Mouse (Mus musculus): ENCODE data around the gene Hyou1. TPM values are rescaled to one million over a fixed set of nuclear protein-coding genes. Genes with fewer than 3 reads are reported as not detected.
"Not testable (repeated sequence)": the region's sequence is repeated elsewhere in the genome, so short reads cannot be mapped to it uniquely, and the experiment has no call there.

Hyou1 gene
- 33.8 and 41.3 TPM in 2 replicates for polyA plus RNA-seq (2015; fragmentation: Nextera tagmentation; extraction: Ambion mirVana)

DNA sequence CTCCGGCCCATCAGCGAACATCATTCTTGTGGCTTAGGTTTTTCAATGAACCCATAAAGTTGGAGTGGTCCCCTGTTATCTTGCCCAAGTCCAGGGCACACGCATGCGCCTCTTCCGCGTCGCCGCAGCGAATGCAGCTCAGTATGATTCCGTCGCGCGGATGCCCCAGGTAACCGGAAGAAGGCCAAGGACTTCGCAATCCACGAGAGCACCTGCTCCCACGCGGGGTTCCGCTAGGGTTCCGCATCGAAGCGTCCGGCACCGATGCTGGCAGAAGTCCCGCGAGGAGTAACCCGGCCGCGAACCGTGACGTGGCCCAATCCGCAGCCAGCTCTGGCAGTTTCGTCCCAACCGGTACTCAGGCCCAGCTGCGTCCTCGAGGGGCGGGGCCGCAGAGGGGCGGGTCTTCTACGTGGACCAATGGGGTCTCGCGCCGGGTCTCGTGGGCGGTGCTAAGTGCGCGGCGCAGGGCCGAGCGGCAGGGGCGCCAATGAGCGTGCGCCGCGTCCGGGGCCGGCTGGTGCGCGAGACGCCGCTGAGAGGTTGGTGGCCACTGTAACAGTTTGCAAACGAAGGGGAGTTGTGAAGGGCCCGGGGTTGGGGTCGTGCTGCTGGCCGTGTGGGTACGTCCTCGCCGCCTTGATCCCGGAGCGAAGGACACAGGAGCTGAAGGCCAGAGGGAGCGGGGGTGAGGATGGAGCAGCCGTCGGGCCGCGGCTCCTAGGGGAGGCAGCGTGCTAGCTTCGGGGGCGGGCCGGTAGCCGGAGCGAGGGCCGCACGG lies at the start of gene Hyou1:
Gene Hyou1, plus strand, starts transcription at position 437 of the 781 bp plus-strand sequence.
- Histone ChIP-seq H3K9ac (ENCODE audit: low read length) (peak within 1 kb of the TSS; percentile 86), H3K36me3 (ENCODE audit: control insufficient read depth, insufficient read depth, low read length) (peaks cover 19% of the 10 kb centered on the region), H3K4me2 (ENCODE audit: low read depth, low read length) (peak within 1 kb of the TSS; percentile 72), H3K4me3 (replicated peaks; ENCODE audit: low read length) (peak within 1 kb of the TSS; percentile 91), H3K9me3 (replicated peaks; ENCODE audit: control insufficient read depth, low read length) (no peaks in the 10 kb centered on the region), H3K27me3 (ENCODE audit: control insufficient read depth, insufficient read depth, low read length) (no peaks in the 10 kb centered on the region), H3K4me1 (ENCODE audit: control insufficient read depth, insufficient read depth, low read length) (peaks cover 12% of the 10 kb centered on the region), H3K27ac (ENCODE audit: low read length) (peak within 1 kb of the TSS; percentile 93)
- ATAC-seq (ENCODE audit: insufficient read depth, low FRiP score): peak; percentile 98
- WGBS: under 1% methylated on average over 83 of the region's 83 CpGs

DNA sequence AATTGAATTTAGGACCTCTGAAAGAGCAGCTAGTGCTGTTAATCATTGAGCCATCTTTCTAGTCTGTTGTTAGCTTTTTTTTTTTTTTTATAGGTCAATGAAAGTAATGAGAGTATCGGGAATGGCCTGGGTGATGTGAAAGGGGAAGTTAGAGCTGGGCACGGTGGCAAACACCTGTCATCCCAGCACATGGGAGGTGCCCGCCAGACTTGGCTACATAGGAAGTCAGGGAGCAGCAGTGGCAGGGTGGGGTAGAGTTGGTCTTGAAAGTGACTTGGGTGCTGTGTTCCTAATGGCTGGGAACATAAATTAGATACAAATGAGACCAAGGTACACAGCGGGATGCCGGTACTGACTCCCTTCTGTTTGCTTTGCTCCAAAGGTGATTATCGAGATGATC lies 48.6 kb upstream of the Hyou1 start:
- Histone ChIP-seq H3K27me3 (ENCODE audit: control insufficient read depth, insufficient read depth, low read length) (no peaks in the 10 kb centered on the region), H3K9ac (ENCODE audit: low read length) (no peak overlapping the region), H3K4me1 (ENCODE audit: control insufficient read depth, insufficient read depth, low read length) (peaks cover 9% of the 10 kb centered on the region), H3K36me3 (ENCODE audit: control insufficient read depth, insufficient read depth, low read length) (peaks cover 39% of the 10 kb centered on the region), H3K4me3 (replicated peaks; ENCODE audit: low read length) (no peak overlapping the region), H3K27ac (ENCODE audit: low read length) (no peak overlapping the region), H3K4me2 (ENCODE audit: low read depth, low read length) (no peak overlapping the region), H3K9me3 (replicated peaks; ENCODE audit: control insufficient read depth, low read length) (no peaks in the 10 kb centered on the region)
- no peak for ATAC-seq (ENCODE audit: insufficient read depth, low FRiP score)
- WGBS: 86% methylated on average over 6 of the region's 6 CpGs

DNA sequence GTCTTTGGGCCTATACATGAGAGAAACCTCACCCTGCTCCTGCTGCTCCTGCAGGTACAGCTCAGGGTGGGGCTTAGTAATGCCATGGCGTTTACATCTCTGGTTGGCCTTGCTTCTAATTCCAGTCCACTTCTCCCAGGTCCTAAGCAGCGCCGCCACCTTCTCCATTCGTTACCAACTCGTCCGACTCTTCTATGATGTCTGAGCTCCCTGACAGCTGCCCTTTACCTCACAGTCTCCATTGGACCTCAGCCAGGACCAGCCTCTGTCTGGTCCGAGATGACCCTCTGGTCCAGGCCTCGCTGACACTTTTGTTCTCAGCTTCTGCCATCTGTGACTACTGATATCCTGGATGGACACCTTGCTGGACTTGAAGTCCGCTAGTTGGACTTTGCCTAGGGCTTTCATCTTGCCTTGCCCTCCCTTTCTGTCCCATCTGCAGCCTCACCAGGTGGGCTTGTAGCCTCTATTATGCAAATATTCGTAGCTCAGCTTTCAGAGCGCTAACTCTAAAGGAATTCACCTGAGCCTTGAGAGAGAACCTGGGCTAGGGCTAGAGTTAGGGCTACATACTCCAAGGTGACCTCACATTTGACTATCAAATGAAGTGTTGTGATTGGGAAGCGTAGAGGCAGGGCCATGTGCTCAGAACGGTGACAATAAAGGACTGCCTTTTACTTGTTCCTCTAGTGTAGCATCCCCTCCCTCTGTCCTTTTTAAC lies 46.2 kb upstream of the Hyou1 start:
- H3K4me2 ChIP-seq (ENCODE audit: low read depth, low read length): no peak overlapping the region
- H3K4me1 ChIP-seq (ENCODE audit: control insufficient read depth, insufficient read depth, low read length): peaks cover 16% of the 10 kb centered on the region
- H3K27ac ChIP-seq (ENCODE audit: low read length): no peak overlapping the region
- no peak overlapping the region; the same call in 1 of the 2 replicates for H3K9ac ChIP-seq (ENCODE audit: low read length)
- ATAC-seq (ENCODE audit: insufficient read depth, low FRiP score): no peak
- H3K4me3 ChIP-seq (replicated peaks; ENCODE audit: low read length): no peak overlapping the region
- H3K36me3 ChIP-seq (ENCODE audit: control insufficient read depth, insufficient read depth, low read length): peaks cover 46% of the 10 kb centered on the region
- no peaks in the 10 kb centered on the region for H3K9me3 ChIP-seq (replicated peaks; ENCODE audit: control insufficient read depth, low read length)
- no peaks in the 10 kb centered on the region for H3K27me3 ChIP-seq (ENCODE audit: control insufficient read depth, insufficient read depth, low read length)
- 96% methylated on average over 13 of the region's 13 CpGs for WGBS

DNA sequence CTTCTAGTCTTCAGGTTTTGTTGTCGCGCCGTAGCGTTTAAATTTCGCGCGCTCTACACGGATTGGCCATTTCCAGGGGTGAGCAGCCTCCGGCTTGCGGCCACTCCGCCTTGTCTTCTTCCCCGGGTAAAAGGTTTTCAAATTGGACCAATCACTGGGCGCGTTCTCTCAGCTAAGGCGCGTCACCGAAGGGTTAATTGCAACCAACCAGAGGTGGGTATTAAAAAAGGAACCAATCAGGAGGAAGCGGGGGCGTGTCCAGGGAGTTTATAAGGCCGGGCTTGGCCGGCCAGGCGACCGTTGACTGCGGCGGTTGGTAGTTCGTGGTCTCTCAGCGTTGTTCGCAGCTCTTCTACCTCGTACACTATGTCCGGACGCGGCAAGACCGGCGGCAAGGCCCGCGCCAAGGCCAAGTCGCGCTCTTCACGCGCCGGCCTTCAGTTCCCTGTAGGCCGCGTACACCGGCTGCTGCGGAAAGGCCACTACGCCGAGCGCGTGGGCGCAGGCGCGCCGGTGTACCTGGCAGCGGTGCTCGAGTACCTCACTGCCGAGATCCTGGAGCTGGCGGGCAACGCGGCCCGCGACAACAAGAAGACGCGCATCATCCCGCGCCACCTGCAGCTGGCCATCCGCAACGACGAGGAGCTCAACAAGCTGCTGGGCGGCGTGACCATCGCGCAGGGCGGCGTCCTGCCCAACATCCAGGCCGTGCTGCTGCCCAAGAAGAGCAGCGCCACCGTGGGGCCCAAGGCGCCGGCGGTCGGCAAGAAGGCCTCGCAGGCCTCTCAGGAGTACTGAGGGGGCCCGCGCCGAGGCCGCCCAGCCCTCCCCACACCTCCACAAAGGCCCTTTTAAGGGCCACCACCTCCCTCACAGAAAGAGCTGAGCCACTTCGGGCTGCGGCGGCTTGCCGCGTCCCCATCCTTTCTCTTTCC lies 44.6 kb upstream of the Hyou1 start, which contains the start of gene H2afx:
Gene H2afx, plus strand, starts transcription at position 299 of the 935 bp plus-strand sequence.
- peak within 1 kb of the TSS; percentile 99 for H3K9ac ChIP-seq (ENCODE audit: low read length)
- no peaks in the 10 kb centered on the region for H3K9me3 ChIP-seq (replicated peaks; ENCODE audit: control insufficient read depth, low read length)
- H3K36me3 ChIP-seq (ENCODE audit: control insufficient read depth, insufficient read depth, low read length): peaks cover 40% of the 10 kb centered on the region
- peaks cover 16% of the 10 kb centered on the region for H3K4me1 ChIP-seq (ENCODE audit: control insufficient read depth, insufficient read depth, low read length)
- peak within 1 kb of the TSS; percentile 96 for H3K27ac ChIP-seq (ENCODE audit: low read length)
- peak within 1 kb of the TSS; percentile 97 for H3K4me3 ChIP-seq (replicated peaks; ENCODE audit: low read length)
- under 1% methylated on average over 91 of the region's 91 CpGs for WGBS
- H3K27me3 ChIP-seq (ENCODE audit: control insufficient read depth, insufficient read depth, low read length): no peaks in the 10 kb centered on the region
- ATAC-seq (ENCODE audit: insufficient read depth, low FRiP score): peak; percentile 95
- peak within 1 kb of the TSS; percentile 84 for H3K4me2 ChIP-seq (ENCODE audit: low read depth, low read length)

DNA sequence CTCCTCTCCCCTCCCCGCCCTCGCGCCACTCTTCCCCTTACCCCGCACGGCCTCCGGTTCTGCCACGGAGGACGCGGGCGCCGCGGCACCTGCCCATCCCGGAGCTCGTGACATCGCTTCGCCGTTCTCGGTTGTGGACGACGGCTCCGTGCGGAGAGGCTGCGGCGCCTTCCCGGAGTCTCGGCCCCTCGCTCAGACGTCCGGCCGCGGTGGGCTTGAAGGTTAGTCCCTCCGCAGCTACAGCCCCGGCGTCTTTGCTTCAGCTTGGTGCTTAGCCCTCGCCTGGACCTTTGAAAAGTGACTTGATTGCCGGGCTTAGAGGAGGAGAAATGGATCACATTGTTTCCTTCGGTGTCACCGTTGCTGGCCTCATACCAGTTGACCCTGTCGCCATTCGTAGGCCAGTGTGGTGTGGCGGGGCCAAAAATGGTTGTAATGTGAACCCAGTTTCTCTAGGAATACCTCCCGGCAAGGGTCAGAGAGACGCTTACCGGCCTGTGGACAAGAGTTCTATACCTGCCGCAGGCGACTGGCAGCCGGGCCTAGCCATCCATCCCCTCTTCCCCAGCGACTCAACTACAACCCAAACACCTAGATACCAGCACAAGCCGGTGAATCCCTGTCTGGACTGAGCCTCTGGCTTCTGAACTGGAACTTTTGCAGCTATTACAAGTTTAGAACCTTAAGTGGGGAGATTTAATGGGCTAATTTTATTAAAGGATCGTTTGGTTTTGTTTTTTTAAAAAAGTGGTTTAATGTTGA lies 43.8 kb upstream of the Hyou1 start:
- peak overlapping the region; percentile 97 for H3K4me3 ChIP-seq (replicated peaks; ENCODE audit: low read length)
- peak overlapping the region; percentile 99 for H3K9ac ChIP-seq (ENCODE audit: low read length)
- H3K27me3 ChIP-seq (ENCODE audit: control insufficient read depth, insufficient read depth, low read length): no peaks in the 10 kb centered on the region
- H3K4me2 ChIP-seq (ENCODE audit: low read depth, low read length): peak overlapping the region; percentile 84
- ATAC-seq (ENCODE audit: insufficient read depth, low FRiP score): no peak
- H3K9me3 ChIP-seq (replicated peaks; ENCODE audit: control insufficient read depth, low read length): no peaks in the 10 kb centered on the region
- peak overlapping the region; percentile 96 for H3K27ac ChIP-seq (ENCODE audit: low read length)
- H3K4me1 ChIP-seq (ENCODE audit: control insufficient read depth, insufficient read depth, low read length): peaks cover 16% of the 10 kb centered on the region
- peaks cover 36% of the 10 kb centered on the region for H3K36me3 ChIP-seq (ENCODE audit: control insufficient read depth, insufficient read depth, low read length)
- 0% methylated on average over 50 of the region's 50 CpGs for WGBS

DNA sequence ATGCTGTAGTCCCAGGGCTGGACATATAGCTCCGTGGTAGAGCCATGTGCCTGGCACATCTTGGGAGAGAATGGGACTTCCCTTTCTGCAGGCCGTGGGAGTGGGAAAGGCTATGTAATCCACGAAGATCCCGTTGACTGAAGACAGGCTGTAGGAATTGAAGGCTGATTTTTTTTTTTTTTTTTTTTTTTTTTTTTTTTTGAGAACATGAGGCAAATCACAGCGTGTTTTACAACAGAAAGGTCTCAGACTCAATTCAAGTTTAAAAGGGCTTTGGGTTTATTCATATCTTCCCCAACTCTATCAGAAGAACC lies 43.2 kb upstream of the Hyou1 start:
- peak overlapping the region; percentile 97 for H3K4me3 ChIP-seq (replicated peaks; ENCODE audit: low read length)
- H3K27ac ChIP-seq (ENCODE audit: low read length): peak overlapping the region; percentile 96
- H3K9me3 ChIP-seq (replicated peaks; ENCODE audit: control insufficient read depth, low read length): no peaks in the 10 kb centered on the region
- peaks cover 16% of the 10 kb centered on the region for H3K4me1 ChIP-seq (ENCODE audit: control insufficient read depth, insufficient read depth, low read length)
- peak overlapping the region; percentile 84 for H3K4me2 ChIP-seq (ENCODE audit: low read depth, low read length)
- peaks cover 32% of the 10 kb centered on the region for H3K36me3 ChIP-seq (ENCODE audit: control insufficient read depth, insufficient read depth, low read length)
- no peaks in the 10 kb centered on the region for H3K27me3 ChIP-seq (ENCODE audit: control insufficient read depth, insufficient read depth, low read length)
- no peak for ATAC-seq (ENCODE audit: insufficient read depth, low FRiP score)
- 4% methylated on average over 5 of the region's 5 CpGs for WGBS
- H3K9ac ChIP-seq (ENCODE audit: low read length): peak overlapping the region; percentile 99

DNA sequence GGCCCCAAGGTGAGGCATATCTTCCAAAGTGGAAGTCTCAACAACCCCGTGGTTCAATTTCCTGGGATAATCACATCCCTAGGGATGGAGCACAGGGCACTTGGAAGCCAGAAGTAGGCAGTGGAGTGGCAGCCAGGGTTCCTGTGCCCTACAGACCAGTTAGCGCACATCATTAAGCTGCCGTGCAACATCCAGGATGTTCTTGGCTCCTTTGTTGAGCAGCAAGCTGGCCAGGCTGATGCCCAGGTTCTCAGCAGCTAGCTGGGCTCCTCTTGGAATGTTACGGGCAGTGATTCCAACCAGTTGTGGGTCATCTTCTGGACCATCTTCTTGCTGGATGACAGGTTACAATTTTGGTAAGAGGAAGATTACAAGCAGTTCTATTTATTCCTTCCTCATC lies 42.8 kb upstream of the Hyou1 start:
- not testable (repeated sequence) for H3K27me3 ChIP-seq (ENCODE audit: control insufficient read depth, insufficient read depth, low read length); H3K9me3 ChIP-seq (replicated peaks; ENCODE audit: control insufficient read depth, low read length); ATAC-seq (ENCODE audit: insufficient read depth, low FRiP score)
- 31% methylated on average over 4 of the region's 4 CpGs for WGBS
- H3K4me3 ChIP-seq (replicated peaks; ENCODE audit: low read length): peak overlapping the region; percentile 97
- peaks cover 19% of the 10 kb centered on the region for H3K4me1 ChIP-seq (ENCODE audit: control insufficient read depth, insufficient read depth, low read length)
- peak overlapping the region; percentile 84 for H3K4me2 ChIP-seq (ENCODE audit: low read depth, low read length)
- H3K36me3 ChIP-seq (ENCODE audit: control insufficient read depth, insufficient read depth, low read length): peaks cover 30% of the 10 kb centered on the region
- peak overlapping the region; percentile 61 for H3K9ac ChIP-seq (ENCODE audit: low read length)
- peak overlapping the region; percentile 27; the same call in 1 of the 2 replicates for H3K27ac ChIP-seq (ENCODE audit: low read length)

DNA sequence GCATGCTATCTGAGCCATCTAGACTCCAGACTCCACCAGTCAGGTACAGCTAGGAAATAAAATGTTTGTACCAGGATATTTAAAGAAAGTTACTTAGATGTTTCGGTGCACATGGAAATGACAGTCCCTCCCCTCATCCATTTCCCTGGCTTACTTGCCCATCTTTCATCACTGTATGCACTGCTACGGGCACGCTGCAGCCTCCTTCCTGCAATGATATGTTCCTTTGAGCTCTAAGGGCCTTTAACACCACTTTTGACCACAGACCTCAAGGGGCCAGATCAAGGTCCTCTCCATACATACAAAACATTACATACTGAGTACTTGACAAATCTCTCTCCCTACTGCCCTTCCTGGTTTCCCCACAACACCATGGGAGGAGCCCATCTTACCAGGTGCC lies 42.3 kb upstream of the Hyou1 start:
- Histone ChIP-seq H3K36me3 (ENCODE audit: control insufficient read depth, insufficient read depth, low read length) (peaks cover 25% of the 10 kb centered on the region), H3K27me3 (ENCODE audit: control insufficient read depth, insufficient read depth, low read length) (no peaks in the 10 kb centered on the region), H3K4me1 (ENCODE audit: control insufficient read depth, insufficient read depth, low read length) (peaks cover 24% of the 10 kb centered on the region), H3K27ac (ENCODE audit: low read length) (peak overlapping the region; percentile 27; the same call in 1 of the 2 replicates), H3K9me3 (replicated peaks; ENCODE audit: control insufficient read depth, low read length) (no peaks in the 10 kb centered on the region), H3K9ac (ENCODE audit: low read length) (peak overlapping the region; percentile 61), H3K4me2 (ENCODE audit: low read depth, low read length) (peak overlapping the region; percentile 84), H3K4me3 (replicated peaks; ENCODE audit: low read length) (peak overlapping the region; percentile 97)
- WGBS: 58% methylated on average over 3 of the region's 3 CpGs
- no peak for ATAC-seq (ENCODE audit: insufficient read depth, low FRiP score)
